Mouse (Mus musculus) right cerebral cortex, postnatal 4 days (tissue): ENCODE data around the gene Gm20388.
A peak's percentile ranks its signal among the peaks of the same experiment; 100 is the strongest.

ENCODE experiments used
- DNase-seq: peaks from one replicate; pipeline ENCODE4 v3.0.0-alpha.2; 2022

Gene Gm20388

GRCm38 (mm10) chr8:123725261-123725660 lies 3814.6 kb downstream of the Gm20388 start:
- DNase-seq, result no peak

GRCm38 (mm10) chr8:123726759-123727158 lies 3816.1 kb downstream of the Gm20388 start:
- no peak for DNase-seq

- DNase-seq, result peak; percentile 44
Measured at GRCm38 (mm10) chr8:123729055-123729785, 3818.6 kb downstream of the Gm20388 start.

GRCm38 (mm10) chr8:123729786-123730411 lies 3819.3 kb downstream of the Gm20388 start:
- DNase-seq, result peak; percentile 57

- no peak for DNase-seq
Measured at GRCm38 (mm10) chr8:123732332-123732731, 3821.7 kb downstream of the Gm20388 start.

- no peak for DNase-seq
Measured at GRCm38 (mm10) chr8:123734486-123734885, 3823.8 kb downstream of the Gm20388 start.

GRCm38 (mm10) chr8:123736974-123737373 lies 3826.3 kb downstream of the Gm20388 start:
- no peak for DNase-seq

GRCm38 (mm10) chr8:123740263-123740662 lies 3829.6 kb downstream of the Gm20388 start:
- DNase-seq, result no peak

- no peak for DNase-seq
Measured at GRCm38 (mm10) chr8:123741232-123741631, 3830.6 kb downstream of the Gm20388 start.

- no peak for DNase-seq
Measured at GRCm38 (mm10) chr8:123746488-123746887, 3835.8 kb downstream of the Gm20388 start.

- DNase-seq, result no peak
Measured at GRCm38 (mm10) chr8:123747772-123748171, 3837.1 kb downstream of the Gm20388 start.

- no peak for DNase-seq
Measured at GRCm38 (mm10) chr8:123750171-123750693, 3839.6 kb downstream of the Gm20388 start.

GRCm38 (mm10) chr8:123752773-123753468 lies 3842.3 kb downstream of the Gm20388 start:
- peak; percentile 53 for DNase-seq

GRCm38 (mm10) chr8:123753604-123754375 lies 3843.1 kb downstream of the Gm20388 start:
- no peak for DNase-seq

- DNase-seq, result no peak
Measured at GRCm38 (mm10) chr8:123754538-123755431, 3844.1 kb downstream of the Gm20388 start.

- DNase-seq, result no peak
Measured at GRCm38 (mm10) chr8:123756901-123757300, 3846.3 kb downstream of the Gm20388 start.

- no peak for DNase-seq
Measured at GRCm38 (mm10) chr8:123758935-123759334, 3848.3 kb downstream of the Gm20388 start.

GRCm38 (mm10) chr8:123759933-123760332 lies 3849.3 kb downstream of the Gm20388 start:
- DNase-seq, result no peak

GRCm38 (mm10) chr8:123760579-123760978 lies 3849.9 kb downstream of the Gm20388 start:
- no peak for DNase-seq

- no peak for DNase-seq
Measured at GRCm38 (mm10) chr8:123761266-123761882, 3850.7 kb downstream of the Gm20388 start.

- DNase-seq, result no peak
Measured at GRCm38 (mm10) chr8:123761883-123762270, 3851.2 kb downstream of the Gm20388 start.
